Mouse (Mus musculus) ES-Bruce4 (cell line): Measurements from ENCODE around the gene Hist1h2ak.

Experiments
- CTCF ChIP-seq: IDR thresholded peaks from one replicate; pipeline ENCODE4 v1.8.1; 2011; ENCODE audit warnings: low read depth, low read length
- POLR2A ChIP-seq: IDR thresholded peaks from one replicate; pipeline ENCODE4 v1.8.1; 2011; ENCODE audit warnings: low read length; ENCODE audit not compliant: insufficient read depth

- TF ChIP-seq CTCF = no peak
- no peak for TF ChIP-seq POLR2A
Observed at GRCm38 (mm10) chr13:21781021-21781555, 27.5 kb upstream of the Hist1h2ak start.
